Mouse (Mus musculus) large intestine, adult 2 months (tissue): ENCODE measurements around the gene Gm42906. TPM values are rescaled to one million over a fixed set of nuclear protein-coding genes. Genes with fewer than 3 reads are reported as not detected.

Source experiments
- DNase-seq: peaks from one replicate; pipeline ENCODE4 v3.0.0-alpha.2; 2012; ENCODE audit warnings: low read depth, low spot score
- WGBS: fragments of 180-500 bp; shearing (Covaris S2); methylation state at CpG from one replicate; pipeline ENCODE4 v1.1.7; 2018; 5-methylcytosine and 5-hydroxymethylcytosine counted together
- polyA plus RNA-seq: library from polyadenylated mRNA; depleted of rRNA; stranded (reverse); fragments of >200 nt; gene quantifications from 2 replicates; pipeline ENCODE4 v1.2.3, GENCODE M21; 2012

Gene Gm42906
- polyA plus RNA-seq, 1 experiment: not detected

- no peak for DNase-seq
- 91% methylated on average over 14 of the region's 14 CpGs for WGBS
Measured at GRCm38 (mm10) chr5:151133744-151134143, 294.2 kb downstream of the Gm42906 start.

DNA sequence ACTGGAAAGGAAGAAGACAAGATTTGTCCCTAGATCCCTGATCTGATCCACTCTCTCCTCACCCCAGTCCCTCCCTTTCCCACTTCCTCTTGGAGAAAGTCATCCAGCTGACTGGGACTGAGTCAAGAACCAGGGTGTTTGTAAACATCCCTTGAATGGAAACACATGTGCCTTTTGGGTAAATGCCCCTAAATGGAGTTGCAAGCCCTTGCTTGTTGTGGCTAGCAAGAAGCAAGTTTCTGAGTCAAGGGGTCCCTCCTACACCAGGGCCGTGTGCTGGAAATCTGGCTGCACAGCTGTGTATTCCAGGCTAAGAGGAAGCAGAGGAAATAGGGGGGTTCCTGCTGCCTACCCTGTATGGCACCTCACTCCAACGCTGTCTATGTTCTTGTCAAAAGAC, 298.2 kb downstream of the Gm42906 start:
- WGBS: 74% methylated on average over 2 of the region's 2 CpGs
- DNase-seq: no peak

DNA sequence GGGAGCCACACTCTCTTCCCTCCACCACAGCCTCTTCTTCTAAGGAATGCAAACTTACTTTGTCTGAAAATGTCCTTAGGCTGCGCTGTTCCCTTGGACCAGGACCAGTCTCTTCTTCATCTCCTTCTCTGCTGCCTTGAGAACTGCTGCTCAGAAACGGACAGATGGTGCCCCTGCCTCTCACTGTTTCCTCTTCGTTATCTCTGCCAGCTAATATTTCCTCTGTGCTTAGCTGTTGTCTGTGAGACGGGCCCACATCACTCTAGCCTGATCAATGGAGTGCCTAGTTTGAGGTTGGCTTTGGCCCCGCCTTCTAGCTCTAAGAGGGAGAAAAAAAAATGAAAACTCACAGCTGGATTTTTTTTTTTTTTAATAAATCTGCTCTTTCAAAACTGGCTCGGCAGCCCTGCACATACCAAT, 300.7 kb downstream of the Gm42906 start:
- 52% methylated on average over 6 of the region's 6 CpGs for WGBS
- DNase-seq: no peak

- WGBS: 63% methylated on average over 10 of the region's 10 CpGs
- no peak for DNase-seq
Measured at GRCm38 (mm10) chr5:151126608-151127005, 301.4 kb downstream of the Gm42906 start.

- DNase-seq: no peak
- 67% methylated on average over 6 of the region's 6 CpGs for WGBS
Measured at GRCm38 (mm10) chr5:151125985-151126607, 301.9 kb downstream of the Gm42906 start.

DNA sequence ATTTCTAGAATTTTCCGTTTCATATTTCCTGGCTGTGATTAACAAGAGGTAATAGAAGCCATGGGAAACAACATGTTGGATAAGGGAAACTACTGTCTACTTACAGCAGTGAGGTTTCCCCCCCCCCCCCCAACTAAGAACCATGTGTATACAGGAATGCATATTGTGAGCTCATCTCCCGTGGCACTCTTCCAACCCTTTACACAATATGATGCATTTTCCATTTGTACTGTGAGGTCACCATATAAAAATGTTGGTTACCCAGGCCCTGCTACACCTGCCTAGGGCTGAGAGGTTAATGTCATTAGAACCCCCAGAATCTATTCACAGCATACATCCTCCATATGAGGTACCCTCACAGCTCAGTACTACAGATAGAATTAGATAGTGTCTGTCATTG, 310.1 kb downstream of the Gm42906 start:
- DNase-seq: no peak
- WGBS: 72% methylated on average over 2 of the region's 2 CpGs

DNA sequence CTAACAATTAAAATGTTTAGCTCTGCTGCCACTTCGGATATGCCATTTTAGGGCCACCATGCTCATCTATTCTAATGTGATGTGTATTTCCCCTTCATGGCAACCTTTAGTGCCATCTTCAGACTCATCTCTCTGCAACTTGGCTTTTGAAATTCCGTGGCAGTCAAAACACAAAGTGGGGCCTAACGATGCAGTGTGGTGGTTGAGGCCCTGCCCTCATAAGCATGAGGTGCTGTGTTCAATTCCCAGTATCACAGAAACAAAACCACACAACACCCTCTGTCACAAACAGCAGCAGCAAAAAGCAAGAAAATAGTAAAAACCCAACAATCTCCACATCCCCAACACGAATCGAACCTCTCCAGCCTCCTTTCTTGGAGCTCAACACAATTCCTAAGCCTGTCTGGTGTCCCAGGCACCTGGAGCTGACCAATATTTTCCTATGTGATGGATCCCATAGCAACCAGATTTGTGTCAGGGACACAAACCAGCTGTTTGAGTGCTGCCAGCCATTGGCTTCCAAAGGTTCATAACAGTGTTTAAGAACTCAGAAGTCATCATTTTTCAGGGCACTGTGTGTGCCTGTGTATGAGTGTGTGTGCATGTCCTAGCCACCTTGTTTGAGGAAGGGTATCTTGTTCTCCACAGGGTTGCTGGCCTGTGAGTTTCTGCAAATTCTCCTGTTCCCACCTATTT, 311.6 kb downstream of the Gm42906 start:
- WGBS: 75% methylated on average over 5 of the region's 5 CpGs
- no peak for DNase-seq

GRCm38 (mm10) chr5:151112743-151113142, 315.2 kb downstream of the Gm42906 start:
- 74% methylated on average over 9 of the region's 9 CpGs for WGBS

GRCm38 (mm10) chr5:151111080-151111871, 316.7 kb downstream of the Gm42906 start:
- 85% methylated on average over 7 of the region's 7 CpGs for WGBS
- DNase-seq: no peak

More at GRCm38 (mm10) chr5:151112743-151113142, 315.2 kb downstream of the Gm42906 start:
- no peak for DNase-seq

GRCm38 (mm10) chr5:151110461-151110908, 317.5 kb downstream of the Gm42906 start:
- 62% methylated on average over 6 of the region's 6 CpGs for WGBS
- DNase-seq: no peak

DNA sequence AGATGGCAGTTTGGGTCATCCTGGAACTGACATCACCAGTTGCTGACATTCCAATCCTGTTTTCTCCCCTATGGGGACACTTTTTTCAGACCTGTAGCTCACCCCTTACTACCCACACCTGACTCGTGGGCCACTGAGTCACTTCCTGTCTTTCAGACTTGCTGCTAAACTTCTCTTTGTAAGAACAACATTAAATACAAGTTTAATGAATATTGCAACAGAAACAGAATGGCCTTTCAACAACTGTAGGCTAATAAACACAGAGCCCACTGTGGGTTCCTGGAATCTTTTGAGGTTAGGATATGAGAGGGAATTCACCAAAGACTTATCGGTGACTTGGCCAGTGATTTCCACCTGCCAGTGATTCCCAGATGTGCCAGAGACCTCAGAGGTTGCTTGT, 318.1 kb downstream of the Gm42906 start:
- 63% methylated on average over 2 of the region's 2 CpGs for WGBS
- DNase-seq: no peak

DNA sequence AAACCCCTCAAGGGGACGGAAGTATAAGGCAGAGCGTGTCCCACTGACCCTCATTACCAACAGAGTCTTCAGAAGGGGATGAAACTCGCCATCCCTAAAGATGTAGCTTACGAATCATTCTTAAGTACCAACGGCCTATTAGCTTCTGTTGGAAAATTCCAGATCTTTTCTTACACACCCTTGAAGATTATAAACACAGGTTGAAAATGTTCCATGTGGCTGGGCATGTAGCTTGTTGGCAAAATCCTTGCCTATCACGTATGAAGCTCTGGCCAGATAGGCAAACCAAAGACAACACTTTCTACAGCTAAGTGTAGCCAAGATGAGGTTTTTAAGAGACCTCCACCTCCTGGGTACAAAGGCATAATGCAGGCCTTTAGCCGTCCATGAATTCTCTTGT, 319.0 kb downstream of the Gm42906 start:
- no peak for DNase-seq
- WGBS: 84% methylated on average over 7 of the region's 7 CpGs

DNA sequence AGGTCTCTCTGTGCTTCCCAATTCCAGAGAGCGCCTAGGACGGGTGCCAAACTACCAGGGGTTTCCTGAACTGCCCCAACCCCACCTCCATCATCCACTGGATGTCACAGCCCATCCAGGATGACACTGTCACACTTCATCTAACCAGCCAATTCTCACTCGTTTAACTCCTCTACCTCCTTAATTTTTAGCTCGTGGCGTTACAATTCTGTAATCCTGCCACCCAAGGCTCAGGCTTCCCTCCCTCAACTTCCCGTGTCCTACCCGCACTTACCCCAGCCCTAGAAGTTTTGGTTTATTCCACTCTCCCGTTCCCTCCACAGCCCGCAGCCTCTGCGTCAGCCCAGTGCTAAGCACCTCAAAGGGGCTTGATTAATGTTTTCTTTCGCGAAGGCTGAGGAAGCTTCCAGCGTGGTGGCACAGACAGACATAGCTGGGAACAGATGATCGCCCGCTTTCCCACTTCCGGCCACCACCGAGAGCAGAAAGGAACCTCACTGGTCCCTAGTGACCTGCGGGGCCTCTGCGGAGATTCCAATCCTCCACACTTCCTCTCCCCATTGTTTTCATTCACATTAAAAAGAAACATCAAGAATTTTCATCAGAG, 319.6 kb downstream of the Gm42906 start:
- WGBS: 68% methylated on average over 19 of the region's 19 CpGs
- DNase-seq: no peak

- no peak for DNase-seq
- 90% methylated on average over 3 of the region's 3 CpGs for WGBS
Measured at GRCm38 (mm10) chr5:151106841-151107240, 321.1 kb downstream of the Gm42906 start.

- WGBS: 55% methylated on average over 10 of the region's 10 CpGs
- DNase-seq: no peak
Measured at GRCm38 (mm10) chr5:151105054-151105971, 322.6 kb downstream of the Gm42906 start.

DNA sequence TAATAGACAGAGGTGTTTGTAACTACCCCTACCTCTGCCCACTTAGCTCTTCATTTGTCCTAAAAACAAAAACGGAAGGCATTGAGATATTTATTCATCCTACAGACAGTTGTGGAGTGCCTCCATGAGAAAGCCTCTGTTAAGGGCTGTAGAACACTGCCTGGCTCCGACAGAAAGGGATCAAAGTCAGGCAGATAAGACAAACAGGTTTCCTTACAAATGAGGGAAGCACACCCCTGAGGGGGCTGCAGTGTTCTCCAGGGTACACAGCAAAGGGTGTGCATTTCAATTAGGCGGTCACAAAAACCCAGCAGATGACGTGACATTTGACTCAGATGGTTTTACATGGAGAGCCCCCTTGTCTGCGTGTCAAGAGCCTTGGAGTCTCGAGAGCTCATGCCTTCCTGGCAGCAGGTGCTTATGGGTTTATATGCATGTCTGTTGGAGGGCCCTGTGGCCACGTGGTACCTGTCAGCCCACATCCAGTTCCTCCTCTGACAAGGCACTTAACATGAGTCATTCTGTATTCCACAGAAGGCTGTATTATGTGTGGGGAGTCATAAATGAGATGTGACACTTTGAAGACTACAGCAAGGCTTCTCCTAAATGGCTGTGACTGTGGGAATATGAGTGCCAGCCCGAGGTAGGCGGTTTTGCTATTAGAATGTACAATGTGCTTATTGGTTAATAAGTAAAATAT, 323.5 kb downstream of the Gm42906 start:
- WGBS: 35% methylated on average over 9 of the region's 9 CpGs
- peak; percentile 29 for DNase-seq

DNA sequence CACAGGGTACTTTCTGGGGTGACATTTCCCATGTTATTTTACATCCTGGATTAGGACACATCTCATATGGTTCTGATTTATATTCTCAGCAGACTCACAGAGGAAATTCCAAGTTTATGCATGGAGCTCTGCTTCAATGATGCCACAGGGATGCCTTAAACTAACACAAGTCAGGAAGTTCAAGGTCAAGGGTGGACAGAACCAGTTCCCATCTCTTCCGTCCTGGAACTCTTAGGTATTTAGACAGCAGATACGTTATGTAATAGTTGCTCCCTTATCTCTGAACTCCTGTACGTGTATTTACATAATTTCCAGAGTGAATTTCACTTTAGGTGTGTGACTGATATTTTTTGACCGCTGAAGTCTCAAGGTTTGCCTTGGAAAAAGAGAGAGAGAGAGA, 324.7 kb downstream of the Gm42906 start:
- WGBS: 48% methylated on average over 4 of the region's 4 CpGs
- DNase-seq: no peak

GRCm38 (mm10) chr5:151102262-151102661, 325.7 kb downstream of the Gm42906 start:
- 75% methylated on average over 2 of the region's 2 CpGs for WGBS
- no peak for DNase-seq

DNA sequence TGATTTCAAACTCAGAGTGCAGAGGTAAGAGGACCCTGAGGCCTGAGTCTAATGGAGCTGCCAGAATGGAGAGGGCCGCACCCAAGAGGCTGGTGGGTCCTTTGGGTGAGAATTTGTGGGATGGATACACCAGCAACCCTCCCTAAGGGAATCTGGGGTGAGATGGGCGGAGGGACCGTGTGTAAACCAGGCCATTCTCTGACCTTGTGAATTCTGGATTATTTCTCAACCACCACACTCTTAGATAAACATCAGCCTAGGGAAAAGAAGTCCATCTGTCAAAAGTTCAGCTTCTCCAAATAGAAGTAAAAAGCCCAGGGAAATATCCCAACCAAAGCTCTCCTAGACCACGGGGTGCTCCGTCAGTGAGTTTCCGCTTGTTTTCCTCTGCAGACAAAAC, 332.0 kb downstream of the Gm42906 start:
- DNase-seq: no peak
- WGBS: 76% methylated on average over 6 of the region's 6 CpGs
